Mouse (Mus musculus): Measurements from ENCODE around the gene Aldh16a1.

- no peak for TF ChIP-seq CTCF (conservative IDR thresholded peaks at IDR 0.05; ENCODE audit: insufficient read depth, insufficient read length, low read depth, low read length)
- TF ChIP-seq POLR2A (IDR thresholded peaks at IDR 0.05; ENCODE audit: low read depth, low read length), result no peak
Observed at GRCm38 (mm10) chr7:45167761-45168445, 13.5 kb upstream of the Aldh16a1 start.

Data from kidney, adult 2 months (tissue).